Mouse (Mus musculus): ENCODE measurements around the gene Acot8. TPM values are rescaled to one million over a fixed set of nuclear protein-coding genes. Genes with fewer than 3 reads are reported as not detected.
A peak's percentile ranks its signal among the peaks of the same experiment; 100 is the strongest.

Acot8 gene
- polyA plus RNA-seq, 1 experiment: 36.5 TPM

GRCm38 (mm10) chr2:164776130-164776529, 28.6 kb downstream of the Acot8 start:
- WGBS: 89% methylated on average over 6 of the region's 6 CpGs
- no peak for TF ChIP-seq CTCF (IDR thresholded peaks at IDR 0.05; ENCODE audit: control insufficient read depth, insufficient read depth, low read length)
- no peak for TF ChIP-seq POLR2A (IDR thresholded peaks at IDR 0.05; ENCODE audit: borderline replicate concordance, control insufficient read depth, low read depth, low read length)
- H3K27ac ChIP-seq (ENCODE audit: control insufficient read depth, insufficient read depth, low read depth, low read length, poor library complexity): no peak overlapping the region
- H3K4me3 ChIP-seq (replicated peaks; ENCODE audit: control insufficient read depth, low read depth, low read length): no peak overlapping the region
- H3K4me1 ChIP-seq (ENCODE audit: control insufficient read depth, insufficient read depth, low read length): no peaks in the 10 kb centered on the region

DNA sequence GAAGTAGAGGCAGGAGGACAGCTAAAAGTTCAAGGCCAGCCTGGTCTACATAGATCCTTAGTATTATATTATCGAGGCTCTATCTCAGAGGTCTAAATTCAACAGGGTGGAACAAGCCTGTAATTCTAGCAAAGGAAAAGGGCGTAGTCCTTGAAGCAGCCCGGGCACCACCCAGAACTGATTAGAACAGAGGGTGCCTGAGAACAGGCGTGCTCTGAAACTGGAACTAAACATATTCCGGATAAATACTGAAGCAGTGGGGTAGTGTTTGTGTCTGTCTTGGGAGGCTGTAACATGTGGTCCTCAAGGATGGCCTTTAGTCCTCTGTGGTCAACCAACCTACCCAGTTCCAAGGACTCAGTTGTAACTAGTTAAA, 30.7 kb downstream of the Acot8 start:
- H3K27ac ChIP-seq (ENCODE audit: control insufficient read depth, insufficient read depth, low read depth, low read length, poor library complexity): peak overlapping the region; percentile 58; the same call in 1 of the 2 replicates

GRCm38 (mm10) chr2:164773229-164773988, 31.3 kb downstream of the Acot8 start:
- no peak for TF ChIP-seq CTCF (IDR thresholded peaks at IDR 0.05; ENCODE audit: control insufficient read depth, insufficient read depth, low read length)
- TF ChIP-seq POLR2A (IDR thresholded peaks at IDR 0.05; ENCODE audit: borderline replicate concordance, control insufficient read depth, low read depth, low read length): no peak
- 81% methylated on average over 14 of the region's 14 CpGs for WGBS
- H3K4me1 ChIP-seq (ENCODE audit: control insufficient read depth, insufficient read depth, low read length): no peaks in the 10 kb centered on the region
- no peak overlapping the region for H3K4me3 ChIP-seq (replicated peaks; ENCODE audit: control insufficient read depth, low read depth, low read length)
- peak overlapping the region; percentile 58 for H3K27ac ChIP-seq (ENCODE audit: control insufficient read depth, insufficient read depth, low read depth, low read length, poor library complexity)

More for the DNA sequence above, 30.7 kb downstream of the Acot8 start:
- 61% methylated on average over 5 of the region's 5 CpGs for WGBS
- H3K4me3 ChIP-seq (replicated peaks; ENCODE audit: control insufficient read depth, low read depth, low read length): no peak overlapping the region
- no peaks in the 10 kb centered on the region for H3K4me1 ChIP-seq (ENCODE audit: control insufficient read depth, insufficient read depth, low read length)
- TF ChIP-seq POLR2A (IDR thresholded peaks at IDR 0.05; ENCODE audit: borderline replicate concordance, control insufficient read depth, low read depth, low read length): no peak
- no peak for TF ChIP-seq CTCF (IDR thresholded peaks at IDR 0.05; ENCODE audit: control insufficient read depth, insufficient read depth, low read length)

DNA sequence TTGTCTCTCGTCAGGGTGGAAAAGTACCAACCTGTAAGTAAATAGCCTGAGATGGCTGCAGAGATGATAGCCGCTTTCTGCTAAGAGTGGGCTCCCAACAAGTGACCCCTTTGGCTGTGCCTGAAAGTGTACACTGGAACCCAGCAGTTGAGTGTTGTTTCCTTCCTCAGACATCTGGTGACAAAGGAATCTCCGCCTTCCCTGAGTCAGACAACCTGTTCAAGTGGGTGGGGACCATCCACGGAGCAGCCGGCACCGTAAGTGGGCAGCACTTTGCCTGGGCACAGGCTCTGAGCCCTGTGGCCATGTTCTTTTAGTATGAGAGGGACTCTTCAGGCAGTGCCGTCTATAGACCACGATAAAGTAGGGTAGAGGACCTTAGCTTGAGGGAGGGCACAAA, 33.6 kb downstream of the Acot8 start:
- H3K4me1 ChIP-seq (ENCODE audit: control insufficient read depth, insufficient read depth, low read length): no peaks in the 10 kb centered on the region
- peak overlapping the region; percentile 39; the same call in 1 of the 2 replicates for H3K27ac ChIP-seq (ENCODE audit: control insufficient read depth, insufficient read depth, low read depth, low read length, poor library complexity)
- H3K4me3 ChIP-seq (replicated peaks; ENCODE audit: control insufficient read depth, low read depth, low read length): peak overlapping the region; percentile 98
- TF ChIP-seq POLR2A (IDR thresholded peaks at IDR 0.05; ENCODE audit: borderline replicate concordance, control insufficient read depth, low read depth, low read length): peak; percentile 12; the same call in 1 of the 2 replicates
- TF ChIP-seq CTCF (IDR thresholded peaks at IDR 0.05; ENCODE audit: control insufficient read depth, insufficient read depth, low read length): no peak
- WGBS: 68% methylated on average over 8 of the region's 8 CpGs

GRCm38 (mm10) chr2:164770279-164770678, 34.4 kb downstream of the Acot8 start:
- H3K4me1 ChIP-seq (ENCODE audit: control insufficient read depth, insufficient read depth, low read length): no peaks in the 10 kb centered on the region
- TF ChIP-seq POLR2A (IDR thresholded peaks at IDR 0.05; ENCODE audit: borderline replicate concordance, control insufficient read depth, low read depth, low read length) (no peak), CTCF (IDR thresholded peaks at IDR 0.05; ENCODE audit: control insufficient read depth, insufficient read depth, low read length) (no peak)

DNA sequence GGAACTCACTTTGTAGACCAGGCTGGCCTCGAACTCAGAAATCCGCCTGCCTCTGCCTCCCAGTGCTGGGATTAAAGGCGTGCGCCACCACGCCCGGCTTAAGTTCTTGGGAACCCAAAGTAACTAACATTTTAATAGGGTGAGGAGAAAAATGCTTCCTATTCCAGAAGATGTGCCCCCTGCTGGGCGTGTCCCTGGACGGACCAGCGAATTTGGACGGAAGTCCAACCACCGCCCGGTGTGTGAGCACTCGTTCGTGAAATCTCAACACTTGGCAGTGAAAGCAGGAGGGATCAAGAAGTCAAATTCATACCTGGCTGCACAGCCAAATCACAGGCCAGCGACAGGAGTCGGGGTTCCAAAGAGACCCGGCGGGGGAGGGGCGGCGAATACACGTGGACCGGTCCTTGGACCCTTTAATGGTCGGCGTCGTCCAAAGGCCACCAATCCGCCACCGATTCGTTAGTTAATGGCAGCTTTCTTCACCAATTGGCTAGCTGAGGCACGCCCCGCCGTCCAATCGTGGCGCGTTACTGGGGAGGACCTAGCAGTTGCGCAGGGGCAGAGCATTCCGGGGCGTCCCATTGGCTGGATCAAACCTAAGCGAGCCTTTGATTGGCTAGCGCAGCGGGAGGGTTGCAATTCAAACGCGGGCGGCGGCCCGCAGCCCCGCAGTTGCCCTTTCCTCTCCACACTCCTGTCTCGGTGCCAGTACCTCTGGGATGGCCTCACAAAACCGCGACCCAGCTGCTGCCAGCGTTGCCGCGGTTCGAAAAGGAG, 35.2 kb downstream of the Acot8 start, which contains the start of gene Ube2c:
Gene Ube2c (plus strand): TSS at position 641 of the 780 bp plus-strand sequence.
- no peaks in the 10 kb centered on the region for H3K4me1 ChIP-seq (ENCODE audit: control insufficient read depth, insufficient read depth, low read length)
- TF ChIP-seq POLR2A (IDR thresholded peaks at IDR 0.05; ENCODE audit: borderline replicate concordance, control insufficient read depth, low read depth, low read length): peak; percentile 89
- TF ChIP-seq CTCF (IDR thresholded peaks at IDR 0.05; ENCODE audit: control insufficient read depth, insufficient read depth, low read length): no peak
- WGBS: 2% methylated on average over 53 of the region's 53 CpGs
- peak within 1 kb of the TSS; percentile 98 for H3K4me3 ChIP-seq (replicated peaks; ENCODE audit: control insufficient read depth, low read depth, low read length)
- H3K27ac ChIP-seq (ENCODE audit: control insufficient read depth, insufficient read depth, low read depth, low read length, poor library complexity): peak within 1 kb of the TSS; percentile 68

More at GRCm38 (mm10) chr2:164770279-164770678, 34.4 kb downstream of the Acot8 start:
- Histone ChIP-seq H3K4me3 (replicated peaks; ENCODE audit: control insufficient read depth, low read depth, low read length) (peak overlapping the region; percentile 98), H3K27ac (ENCODE audit: control insufficient read depth, insufficient read depth, low read depth, low read length, poor library complexity) (peak overlapping the region; percentile 68)
- 6% methylated on average over 15 of the region's 15 CpGs for WGBS

GRCm38 (mm10) chr2:164767812-164768540, 36.7 kb downstream of the Acot8 start:
- 90% methylated on average over 15 of the region's 15 CpGs for WGBS
- Histone ChIP-seq H3K4me1 (ENCODE audit: control insufficient read depth, insufficient read depth, low read length) (no peaks in the 10 kb centered on the region), H3K27ac (ENCODE audit: control insufficient read depth, insufficient read depth, low read depth, low read length, poor library complexity) (no peak overlapping the region)

More at GRCm38 (mm10) chr2:164767812-164768540, 36.7 kb downstream of the Acot8 start:
- TF ChIP-seq CTCF (IDR thresholded peaks at IDR 0.05; ENCODE audit: control insufficient read depth, insufficient read depth, low read length) (no peak), POLR2A (IDR thresholded peaks at IDR 0.05; ENCODE audit: borderline replicate concordance, control insufficient read depth, low read depth, low read length) (no peak)
- no peak overlapping the region for H3K4me3 ChIP-seq (replicated peaks; ENCODE audit: control insufficient read depth, low read depth, low read length)
